Mouse (Mus musculus) small intestine, adult 2 months (tissue): ENCODE data around the gene Afdn.

ENCODE experiments used
- CTCF ChIP-seq: fragments of 200-500 bp; IDR thresholded peaks from 2 replicates; pipeline ENCODE4 v1.5.1; 2012; ENCODE audit warnings: low read depth, mild to moderate bottlenecking, control low read depth, inconsistent platforms, low read length, moderate library complexity, mixed read lengths; ENCODE audit not compliant: insufficient replicate concordance, insufficient read length; ENCODE audit errors: extremely low read depth
- POLR2A ChIP-seq: fragments of 200-500 bp; IDR thresholded peaks from 2 replicates; pipeline ENCODE4 v1.6.1; 2012; ENCODE audit warnings: low read depth, mild to moderate bottlenecking, control low read depth, inconsistent platforms, low read length, moderate library complexity

DNA sequence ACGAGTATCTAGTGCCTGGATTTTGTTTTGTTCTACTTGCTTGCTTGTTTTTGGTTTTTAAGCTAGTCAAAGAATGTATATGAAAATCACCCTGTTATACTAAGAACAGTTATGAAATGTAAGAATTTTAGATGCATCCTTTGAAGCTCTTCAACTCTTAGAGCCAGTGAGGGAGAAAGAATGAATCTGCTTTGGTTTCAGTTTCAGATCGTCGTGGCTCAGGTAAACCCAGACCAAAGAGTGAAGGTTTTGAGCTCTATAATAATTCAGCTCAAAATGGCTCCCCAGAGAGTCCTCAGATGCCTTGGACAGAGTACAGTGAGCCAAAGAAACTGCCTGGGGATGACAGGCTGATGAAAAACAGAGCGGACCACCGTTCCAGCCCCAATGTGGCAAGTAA is 123.2 kb downstream of the Afdn start:
- TF ChIP-seq POLR2A (no peak), CTCF (no peak)
